Mouse (Mus musculus): ENCODE measurements around the gene Ptgis. TPM values are rescaled to one million over a fixed set of nuclear protein-coding genes. Genes with fewer than 3 reads are reported as not detected.

The Ptgis gene
- polyA plus RNA-seq, 1 experiment from 2014 or later = 1.4 TPM

- no peaks in the 10 kb centered on the region for H3K4me1 ChIP-seq (replicated peaks)
- 69% methylated on average over 8 of the region's 8 CpGs for WGBS (ENCODE audit: insufficient replicate concordance)
- no peak overlapping the region for H3K9ac ChIP-seq
- no peak overlapping the region for H3K4me2 ChIP-seq
- H3K27ac ChIP-seq = no peak overlapping the region
- DNase-seq (no peak), ATAC-seq (ENCODE audit: low read depth) (no peak)
- no peak overlapping the region for H3K4me3 ChIP-seq (replicated peaks)
- no peaks in the 10 kb centered on the region for H3K36me3 ChIP-seq
- H3K27me3 ChIP-seq = no peaks in the 10 kb centered on the region
- H3K9me3 ChIP-seq (replicated peaks) = no peaks in the 10 kb centered on the region
Observed at GRCm38 (mm10) chr2:167263040-167263810, 22.8 kb upstream of the Ptgis start.

GRCm38 (mm10) chr2:167262433-167262832 lies 22.0 kb upstream of the Ptgis start:
- ATAC-seq (ENCODE audit: low read depth) (no peak), DNase-seq (no peak)
- Histone ChIP-seq H3K9ac (no peak overlapping the region), H3K36me3 (no peaks in the 10 kb centered on the region), H3K4me2 (no peak overlapping the region), H3K4me1 (replicated peaks) (no peaks in the 10 kb centered on the region), H3K4me3 (replicated peaks) (no peak overlapping the region), H3K27me3 (no peaks in the 10 kb centered on the region), H3K27ac (no peak overlapping the region), H3K9me3 (replicated peaks) (no peaks in the 10 kb centered on the region)
- 77% methylated on average over 10 of the region's 10 CpGs for WGBS (ENCODE audit: insufficient replicate concordance)

- Histone ChIP-seq H3K4me1 (replicated peaks) (no peaks in the 10 kb centered on the region), H3K27ac (no peak overlapping the region), H3K9ac (no peak overlapping the region), H3K4me3 (replicated peaks) (no peak overlapping the region), H3K9me3 (replicated peaks) (no peaks in the 10 kb centered on the region), H3K4me2 (no peak overlapping the region), H3K27me3 (no peaks in the 10 kb centered on the region), H3K36me3 (no peaks in the 10 kb centered on the region)
- DNase-seq (no peak), ATAC-seq (ENCODE audit: low read depth) (no peak)
- 65% methylated on average over 4 of the region's 4 CpGs for WGBS (ENCODE audit: insufficient replicate concordance)
Observed at GRCm38 (mm10) chr2:167261106-167261505, 20.7 kb upstream of the Ptgis start.

GRCm38 (mm10) chr2:167257790-167258189 lies 17.4 kb upstream of the Ptgis start:
- Histone ChIP-seq H3K4me2 (no peak overlapping the region), H3K4me1 (replicated peaks) (no peaks in the 10 kb centered on the region), H3K9ac (no peak overlapping the region), H3K27ac (no peak overlapping the region), H3K4me3 (replicated peaks) (no peak overlapping the region), H3K27me3 (no peaks in the 10 kb centered on the region), H3K36me3 (no peaks in the 10 kb centered on the region), H3K9me3 (replicated peaks) (no peaks in the 10 kb centered on the region)
- no peak for ATAC-seq (ENCODE audit: low read depth)
- WGBS (ENCODE audit: insufficient replicate concordance) = 55% methylated on average over 3 of the region's 3 CpGs
- no peak for DNase-seq

- ATAC-seq (ENCODE audit: low read depth) = no peak
- no peaks in the 10 kb centered on the region for H3K4me1 ChIP-seq (replicated peaks)
Observed at GRCm38 (mm10) chr2:167254808-167255207, 14.4 kb upstream of the Ptgis start.

GRCm38 (mm10) chr2:167254185-167254584 lies 13.8 kb upstream of the Ptgis start:
- H3K4me2 ChIP-seq = no peak overlapping the region
- no peak for ATAC-seq (ENCODE audit: low read depth)
- no peak overlapping the region for H3K9ac ChIP-seq
- H3K4me1 ChIP-seq (replicated peaks) = no peaks in the 10 kb centered on the region
- H3K4me3 ChIP-seq (replicated peaks) = no peak overlapping the region
- H3K36me3 ChIP-seq = no peaks in the 10 kb centered on the region
- H3K27me3 ChIP-seq = no peaks in the 10 kb centered on the region
- WGBS (ENCODE audit: insufficient replicate concordance) = 46% methylated on average over 7 of the region's 7 CpGs
- H3K27ac ChIP-seq = no peak overlapping the region
- DNase-seq = no peak
- no peaks in the 10 kb centered on the region for H3K9me3 ChIP-seq (replicated peaks)

More at GRCm38 (mm10) chr2:167254808-167255207, 14.4 kb upstream of the Ptgis start:
- H3K27me3 ChIP-seq = no peaks in the 10 kb centered on the region
- H3K4me3 ChIP-seq (replicated peaks) = no peak overlapping the region
- H3K9ac ChIP-seq = no peak overlapping the region
- 59% methylated on average over 6 of the region's 6 CpGs for WGBS (ENCODE audit: insufficient replicate concordance)
- no peak for DNase-seq
- H3K9me3 ChIP-seq (replicated peaks) = no peaks in the 10 kb centered on the region
- H3K36me3 ChIP-seq = no peaks in the 10 kb centered on the region
- no peak overlapping the region for H3K4me2 ChIP-seq
- no peak overlapping the region for H3K27ac ChIP-seq

- Histone ChIP-seq H3K36me3 (no peaks in the 10 kb centered on the region), H3K9me3 (replicated peaks) (no peaks in the 10 kb centered on the region), H3K4me3 (replicated peaks) (no peak overlapping the region), H3K9ac (no peak overlapping the region), H3K4me1 (replicated peaks) (no peaks in the 10 kb centered on the region), H3K27ac (no peak overlapping the region), H3K4me2 (no peak overlapping the region), H3K27me3 (no peaks in the 10 kb centered on the region)
- no peak for ATAC-seq (ENCODE audit: low read depth)
- no peak for DNase-seq
- 42% methylated on average over 5 of the region's 5 CpGs for WGBS (ENCODE audit: insufficient replicate concordance)
Observed at GRCm38 (mm10) chr2:167253476-167253875, 13.1 kb upstream of the Ptgis start.

GRCm38 (mm10) chr2:167252057-167252687 lies 11.8 kb upstream of the Ptgis start:
- H3K4me2 ChIP-seq = no peak overlapping the region
- WGBS (ENCODE audit: insufficient replicate concordance) = 35% methylated on average over 3 of the region's 3 CpGs
- H3K9me3 ChIP-seq (replicated peaks) = no peaks in the 10 kb centered on the region
- H3K36me3 ChIP-seq = no peaks in the 10 kb centered on the region
- ATAC-seq (ENCODE audit: low read depth) (no peak), DNase-seq (no peak)
- no peaks in the 10 kb centered on the region for H3K27me3 ChIP-seq
- no peak overlapping the region for H3K9ac ChIP-seq
- no peak overlapping the region for H3K27ac ChIP-seq
- H3K4me1 ChIP-seq (replicated peaks) = no peaks in the 10 kb centered on the region
- no peak overlapping the region for H3K4me3 ChIP-seq (replicated peaks)

GRCm38 (mm10) chr2:167250736-167251337 lies 10.4 kb upstream of the Ptgis start:
- H3K4me2 ChIP-seq = no peak overlapping the region
- no peak for ATAC-seq (ENCODE audit: low read depth)
- H3K27me3 ChIP-seq = no peaks in the 10 kb centered on the region
- WGBS (ENCODE audit: insufficient replicate concordance) = 36% methylated on average over 7 of the region's 7 CpGs
- no peaks in the 10 kb centered on the region for H3K9me3 ChIP-seq (replicated peaks)
- H3K4me1 ChIP-seq (replicated peaks) = no peaks in the 10 kb centered on the region
- H3K4me3 ChIP-seq (replicated peaks) = no peak overlapping the region
- no peak overlapping the region for H3K27ac ChIP-seq
- no peak for DNase-seq
- H3K36me3 ChIP-seq = no peaks in the 10 kb centered on the region
- H3K9ac ChIP-seq = no peak overlapping the region

GRCm38 (mm10) chr2:167250003-167250735 lies 9.8 kb upstream of the Ptgis start:
- Histone ChIP-seq H3K36me3 (no peaks in the 10 kb centered on the region), H3K4me3 (replicated peaks) (no peak overlapping the region), H3K27me3 (no peaks in the 10 kb centered on the region), H3K27ac (no peak overlapping the region), H3K4me1 (replicated peaks) (no peaks in the 10 kb centered on the region), H3K9ac (no peak overlapping the region), H3K4me2 (no peak overlapping the region), H3K9me3 (replicated peaks) (0 out of 2 replicates have a peak, but pooled peaks cover under 1% of the 10 kb centered on the region)
- ATAC-seq (ENCODE audit: low read depth) (no peak), DNase-seq (no peak)
- 51% methylated on average over 8 of the region's 11 CpGs for WGBS (ENCODE audit: insufficient replicate concordance)

GRCm38 (mm10) chr2:167249591-167249990 lies 9.2 kb upstream of the Ptgis start:
- WGBS (ENCODE audit: insufficient replicate concordance) = 49% methylated on average over 3 of the region's 3 CpGs
- Histone ChIP-seq H3K4me1 (replicated peaks) (no peaks in the 10 kb centered on the region), H3K27me3 (no peaks in the 10 kb centered on the region), H3K9ac (no peak overlapping the region), H3K27ac (no peak overlapping the region), H3K4me2 (no peak overlapping the region), H3K36me3 (no peaks in the 10 kb centered on the region), H3K4me3 (replicated peaks) (no peak overlapping the region), H3K9me3 (replicated peaks) (0 out of 2 replicates have a peak, but pooled peaks cover 6% of the 10 kb centered on the region)
- DNase-seq (no peak), ATAC-seq (ENCODE audit: low read depth) (no peak)
